Mouse (Mus musculus) layer of hippocampus, adult 9-10 months (tissue): ENCODE data around the gene Tdrd12.
"Not testable (repeated sequence)": the region's sequence is repeated elsewhere in the genome, so short reads cannot be mapped to it uniquely, and the experiment has no call there.

Source experiments
- DNase-seq: peaks from one replicate; pipeline ENCODE4 v3.0.0; 2022; ENCODE audit warnings: low spot score

The Tdrd12 gene

GRCm38 (mm10) chr7:35537562-35537961, at the start of gene Tdrd12:
Tdrd12 (minus strand) TSS chr7:35537745.
- no peak for DNase-seq

- no peak for DNase-seq
These were observed 49.4 kb upstream of the Tdrd12 start for GRCm38 (mm10) chr7:35586906-35587445.

GRCm38 (mm10) chr7:35586055-35586905, 48.7 kb upstream of the Tdrd12 start, which contains the start of gene Ankrd27:
Ankrd27 (plus strand) TSS chr7:35586244.
- DNase-seq, result peak; percentile 98

DNA sequence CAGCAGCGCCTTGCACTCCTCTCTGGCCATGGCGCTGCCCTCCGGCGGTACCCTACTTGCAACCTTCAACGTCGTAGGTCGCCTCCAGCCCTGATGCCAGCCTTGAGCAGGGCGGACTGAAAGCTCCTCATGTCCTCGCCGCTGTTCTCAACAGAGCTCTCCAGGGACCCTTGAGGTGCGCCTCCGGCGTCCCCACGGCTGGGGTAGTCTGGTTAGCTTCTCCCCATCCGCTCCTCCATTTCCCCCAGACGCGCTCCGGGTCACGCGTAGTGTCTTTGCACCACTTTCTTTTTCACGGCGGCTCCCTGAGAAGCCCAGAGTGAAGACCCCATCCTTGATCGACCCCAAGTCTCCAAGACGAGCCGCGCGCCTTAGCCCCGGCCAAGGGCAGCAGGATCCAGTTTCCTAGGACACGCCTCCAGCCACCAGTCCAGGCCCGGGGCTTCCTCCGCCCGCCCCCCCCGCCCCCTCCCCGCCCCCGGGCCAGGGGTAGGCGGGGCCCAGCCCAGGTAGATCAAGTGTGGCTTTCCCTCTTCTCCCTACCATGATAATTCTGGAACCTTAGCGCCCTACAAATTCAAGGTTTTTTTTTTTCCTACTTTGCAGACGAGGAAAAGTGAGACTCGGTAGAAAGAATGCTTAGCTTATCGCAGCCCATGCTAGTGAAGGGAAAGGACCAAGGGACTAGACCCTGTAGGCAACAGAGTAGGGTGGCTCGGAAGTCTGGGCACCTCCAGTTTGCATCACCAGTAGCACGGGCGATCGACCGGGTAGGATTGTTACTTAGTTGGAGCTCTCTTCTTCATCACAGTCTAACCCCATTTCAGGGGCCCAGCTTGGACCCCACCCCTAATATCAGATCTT, 47.9 kb upstream of the Tdrd12 start, which contains the start of gene Rgs9bp:
Rgs9bp (minus strand) TSS at position 392 of the 864 bp plus-strand sequence.
- DNase-seq, result no peak

GRCm38 (mm10) chr7:35584786-35585190, 47.2 kb upstream of the Tdrd12 start:
- DNase-seq, result no peak

- no peak for DNase-seq
These were observed 46.7 kb upstream of the Tdrd12 start for GRCm38 (mm10) chr7:35584068-35584785.

GRCm38 (mm10) chr7:35583476-35584025, 46.0 kb upstream of the Tdrd12 start:
- no peak for DNase-seq

DNA sequence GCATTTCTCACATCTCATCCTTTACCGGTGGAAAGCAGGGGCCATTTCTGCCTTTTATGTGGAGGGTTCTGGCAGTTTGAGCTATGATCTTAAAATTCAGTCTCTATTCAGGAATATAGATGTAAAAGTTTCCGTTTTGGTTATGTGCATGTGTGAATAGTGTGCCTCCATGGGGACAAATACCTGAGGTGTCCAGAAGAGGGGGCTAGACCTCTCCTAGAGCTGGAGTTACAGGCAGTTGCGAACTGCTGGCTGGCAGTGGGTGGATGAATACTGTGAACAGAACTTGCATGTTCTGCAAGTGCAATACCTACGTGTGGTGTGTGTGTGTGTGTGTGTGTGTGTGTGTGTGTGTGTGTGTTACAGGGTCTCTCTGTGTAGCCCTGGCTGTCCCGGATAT, 45.2 kb upstream of the Tdrd12 start:
- DNase-seq, result no peak

- DNase-seq, result no peak
These were observed 42.3 kb upstream of the Tdrd12 start for GRCm38 (mm10) chr7:35579849-35580248.

DNA sequence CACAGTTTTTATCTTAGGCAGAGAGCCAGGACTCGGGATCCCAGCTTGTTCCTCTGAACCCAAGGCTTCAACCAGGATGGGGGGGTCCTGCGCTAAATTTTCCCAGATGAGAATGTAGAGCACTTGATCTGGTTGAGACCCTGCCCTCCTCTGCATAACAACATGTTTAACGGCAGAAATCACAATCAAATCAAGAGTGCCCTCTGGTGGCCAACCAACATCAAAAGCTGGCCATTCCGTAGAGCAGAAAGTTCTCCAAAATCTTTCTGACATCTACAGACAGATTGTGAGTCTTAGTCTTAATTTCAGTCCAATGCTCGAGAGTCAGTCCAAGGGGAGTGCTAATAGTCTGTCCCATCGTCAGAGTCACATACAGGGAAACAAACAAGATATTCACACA, 33.3 kb upstream of the Tdrd12 start:
- not testable (repeated sequence) for DNase-seq

- DNase-seq, result not testable (repeated sequence)
These were observed 32.2 kb upstream of the Tdrd12 start for GRCm38 (mm10) chr7:35569724-35570123.

DNA sequence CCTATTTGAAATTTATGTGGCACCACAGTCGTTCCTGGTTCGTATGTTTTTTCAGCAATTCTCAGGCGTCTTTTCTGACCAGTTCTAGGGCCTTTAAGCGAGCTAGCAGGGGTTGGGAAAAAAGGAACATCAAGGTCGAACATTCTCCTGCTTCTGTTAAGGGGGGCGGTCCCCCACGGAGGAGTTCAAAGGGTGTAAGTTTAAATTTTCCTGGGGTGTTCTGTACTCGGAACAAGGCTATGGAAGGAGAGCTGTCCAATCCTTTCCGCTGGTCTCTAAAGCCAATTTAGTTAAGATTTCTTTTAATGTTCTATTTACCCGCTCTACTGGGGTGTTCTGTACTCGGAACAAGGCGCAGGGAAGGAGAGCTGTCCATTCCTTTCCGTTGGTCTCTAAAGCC, 28.4 kb upstream of the Tdrd12 start:
- not testable (repeated sequence) for DNase-seq

- not testable (repeated sequence) for DNase-seq
These were observed 27.3 kb upstream of the Tdrd12 start for GRCm38 (mm10) chr7:35564872-35565271.

DNA sequence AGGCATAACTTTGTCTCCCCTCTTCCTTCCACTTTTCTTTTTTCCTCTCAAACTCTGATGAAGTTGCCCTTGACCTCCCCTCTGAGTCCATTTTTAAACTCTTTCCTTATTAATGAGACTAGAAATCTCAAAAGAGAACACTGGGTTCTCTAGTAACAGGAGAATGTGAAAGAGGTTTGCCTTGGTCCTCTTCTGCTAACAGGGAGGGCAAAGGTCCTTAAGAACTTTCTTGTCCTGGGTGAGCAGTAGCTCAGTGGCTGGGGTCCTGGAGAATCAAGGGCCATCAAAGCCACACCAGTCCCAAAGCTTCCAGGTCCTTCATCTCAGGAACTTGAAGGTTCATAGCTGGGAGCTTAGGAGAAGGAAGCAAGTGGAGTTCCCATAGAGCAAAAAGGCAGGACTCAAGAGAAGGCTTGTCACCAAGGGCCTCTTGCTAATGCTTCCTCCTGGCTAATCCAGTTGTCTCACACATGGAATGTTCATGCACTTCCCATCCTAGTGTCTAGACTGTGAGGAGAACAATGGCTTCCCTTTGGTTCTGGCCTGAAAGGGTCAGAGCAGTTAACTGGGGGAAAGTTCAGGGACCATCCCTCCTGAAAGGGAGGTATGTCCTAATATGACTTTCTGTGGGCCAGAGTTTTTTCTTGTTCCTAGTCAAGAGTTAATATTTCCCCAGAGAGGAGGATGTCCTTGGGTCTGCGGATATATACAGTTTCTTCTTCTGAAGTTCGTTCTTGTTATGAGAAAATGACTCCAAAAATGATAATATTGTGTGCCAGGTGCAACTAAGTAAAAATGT, 26.7 kb upstream of the Tdrd12 start:
- no peak for DNase-seq

- no peak for DNase-seq
These were observed 25.5 kb upstream of the Tdrd12 start for GRCm38 (mm10) chr7:35563071-35563470.

GRCm38 (mm10) chr7:35559838-35560237, 22.3 kb upstream of the Tdrd12 start:
- no peak for DNase-seq

- no peak for DNase-seq
These were observed 21.1 kb upstream of the Tdrd12 start for GRCm38 (mm10) chr7:35558681-35559080.

GRCm38 (mm10) chr7:35557577-35557976, 20.0 kb upstream of the Tdrd12 start:
- no peak for DNase-seq

- DNase-seq, result no peak
These were observed 19.4 kb upstream of the Tdrd12 start for GRCm38 (mm10) chr7:35556905-35557304.

- DNase-seq, result no peak
These were observed 18.7 kb upstream of the Tdrd12 start, which contains the start of gene Nudt19 for GRCm38 (mm10) chr7:35556205-35556603. Nudt19 (minus strand) TSS chr7:35556304.
